Mouse (Mus musculus) embryo, embryonic 11.5 days (tissue): ENCODE measurements at regions not wholly inside any gene's neighbourhood (a gene's known extent, or its start where the extent isn't known, plus 50 kb on each side); places are given as distances from the start of the nearest gene placed in this dataset.
"Not testable (repeated sequence)": the region's sequence is repeated elsewhere in the genome, so short reads cannot be mapped to it uniquely, and the experiment has no call there.

ENCODE experiments used
- DNase-seq: peaks from one replicate; pipeline ENCODE4 v3.0.0-alpha.2; 2012; ENCODE audit warnings: low read depth, low spot score

- peak; percentile 80 for DNase-seq
These were observed 86.9 kb downstream of the Bdh1 start for GRCm38 (mm10) chr16:31508981-31509380.

- no peak for DNase-seq
These were observed 88.0 kb downstream of the Bdh1 start for GRCm38 (mm10) chr16:31510097-31510496.

- DNase-seq, result no peak
These were observed 96.7 kb downstream of the Bdh1 start for GRCm38 (mm10) chr16:31518816-31519215.

GRCm38 (mm10) chr16:31520081-31520480, 98.0 kb downstream of the Bdh1 start:
- no peak for DNase-seq

GRCm38 (mm10) chr16:31521786-31522185, 99.7 kb downstream of the Bdh1 start:
- DNase-seq, result no peak

GRCm38 (mm10) chr16:31526711-31527344, 104.7 kb downstream of the Bdh1 start:
- DNase-seq, result no peak

- DNase-seq, result no peak
These were observed 106.7 kb downstream of the Bdh1 start for GRCm38 (mm10) chr16:31528596-31529283.

- DNase-seq, result no peak
These were observed 107.3 kb downstream of the Bdh1 start for GRCm38 (mm10) chr16:31529284-31529958.

GRCm38 (mm10) chr16:31530090-31530489, 108.0 kb downstream of the Bdh1 start:
- no peak for DNase-seq

GRCm38 (mm10) chr16:31533196-31533777, 111.2 kb downstream of the Bdh1 start:
- no peak for DNase-seq

GRCm38 (mm10) chr16:31534923-31535523, 112.9 kb downstream of the Bdh1 start:
- peak; percentile 35 for DNase-seq

- no peak for DNase-seq
These were observed 114.2 kb downstream of the Bdh1 start for GRCm38 (mm10) chr16:31536328-31536727.

GRCm38 (mm10) chr16:31538606-31539005, 116.5 kb downstream of the Bdh1 start:
- no peak for DNase-seq

- no peak for DNase-seq
These were observed 119.6 kb upstream of the Dlg1 start for GRCm38 (mm10) chr16:31543499-31544170.

GRCm38 (mm10) chr16:31546062-31546827, 117.0 kb upstream of the Dlg1 start:
- peak; percentile 36 for DNase-seq

GRCm38 (mm10) chr16:31546828-31547224, 116.4 kb upstream of the Dlg1 start:
- no peak for DNase-seq

- DNase-seq, result no peak
These were observed 115.9 kb upstream of the Dlg1 start for GRCm38 (mm10) chr16:31547391-31547790.

- no peak for DNase-seq
These were observed 113.3 kb upstream of the Dlg1 start for GRCm38 (mm10) chr16:31549975-31550374.

GRCm38 (mm10) chr16:31550539-31550938, 112.7 kb upstream of the Dlg1 start:
- not testable (repeated sequence) for DNase-seq

- DNase-seq, result no peak
These were observed 111.7 kb upstream of the Dlg1 start for GRCm38 (mm10) chr16:31551416-31552151.
